In the genomic region with DNA sequence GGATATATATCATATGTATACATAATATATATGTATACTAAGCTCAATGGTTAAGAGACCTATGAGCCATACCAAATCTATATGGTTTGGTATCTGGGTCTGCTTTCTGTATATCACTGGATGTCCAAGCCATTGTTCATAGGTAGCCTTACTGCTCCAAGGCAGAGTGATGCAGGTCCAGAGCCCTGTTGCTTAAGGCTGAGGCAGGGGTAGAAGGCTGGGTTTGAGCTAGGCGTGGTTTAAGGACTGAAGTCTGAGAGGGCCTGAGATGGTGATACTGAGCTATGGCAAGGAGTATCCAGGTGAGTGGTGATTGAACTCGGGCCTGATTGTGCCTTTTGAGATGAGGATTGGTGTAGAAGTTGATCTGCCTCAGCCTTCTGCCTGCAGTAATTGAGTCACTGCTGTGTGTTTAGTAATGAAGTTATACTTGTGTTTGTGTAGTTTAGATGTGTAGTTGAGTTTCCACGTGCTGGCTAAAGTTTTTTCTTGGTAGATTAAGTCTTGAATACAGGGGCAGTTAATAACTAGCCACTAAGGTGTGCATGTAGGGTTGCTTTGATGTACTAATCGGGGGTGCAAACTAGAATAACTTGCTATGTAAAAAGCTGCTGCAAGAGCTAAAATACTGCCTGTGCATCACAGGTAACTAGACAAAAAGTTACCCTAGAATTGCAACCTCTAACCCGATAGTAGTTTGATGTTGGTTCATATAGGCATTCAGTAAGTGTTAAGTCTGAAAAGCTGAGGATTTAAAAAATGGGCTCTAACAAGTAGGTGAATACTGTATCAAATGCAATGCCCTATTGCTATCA, we compare ENCODE assay signal across 8 mouse cellular contexts. TPM values are rescaled to one million over a fixed set of nuclear protein-coding genes. Genes with fewer than 3 reads are reported as not detected.
DNase-seq lines count a peak whose midpoint lies in the region; ATAC-seq and TF ChIP-seq lines count a peak whose summit lies in the region.

No protein-coding gene starts in this region.

- H3K4me1 ChIP-seq in kidney, postnatal 0 days (replicated peaks; ENCODE audit: insufficient read depth, low read length), result peaks cover 30% of the 10 kb centered on the region
- H3K4me1 ChIP-seq in hindbrain, embryonic 16.5 days (ENCODE audit: control insufficient read depth, insufficient read depth, low read depth, low read length), result peaks cover 24% of the 10 kb centered on the region

- H3K9me3 ChIP-seq in kidney, postnatal 0 days (replicated peaks; ENCODE audit: low read length), result no peaks in the 10 kb centered on the region
- H3K9me3 ChIP-seq in hindbrain, embryonic 16.5 days (ENCODE audit: control insufficient read depth, low read length), result no peaks in the 10 kb centered on the region

- H3K79me2 ChIP-seq in myocyte (ENCODE audit: control insufficient read depth, insufficient read depth), result peaks cover 72% of the 10 kb centered on the region

- TF ChIP-seq CTCF in kidney, postnatal 0 days (IDR thresholded peaks at IDR 0.05; ENCODE audit: low read depth), result no peak

- ATAC-seq in kidney, postnatal 0 days (replicated peaks; ENCODE audit: low FRiP score, low read depth), result no peak
- ATAC-seq in hindbrain, embryonic 16.5 days, result no peak
- ATAC-seq in activated CD4-positive, CD25-positive, alpha-beta regulatory T cell, adult 4 months, result no peak

- TF ChIP-seq POLR2A in myocyte (IDR thresholded peaks at IDR 0.05; ENCODE audit: insufficient read length, low read depth), result no peak

- no peak overlapping the region for H3ac ChIP-seq in myocyte (ENCODE audit: control insufficient read depth, insufficient read length)

- no peak overlapping the region for H3K27ac ChIP-seq in kidney, postnatal 0 days
- no peak overlapping the region for H3K27ac ChIP-seq in hindbrain, embryonic 16.5 days (ENCODE audit: low read depth, low read length)

- no peaks in the 10 kb centered on the region for H3K27me3 ChIP-seq in kidney, postnatal 0 days (ENCODE audit: insufficient read depth, low read length)
- no peaks in the 10 kb centered on the region for H3K27me3 ChIP-seq in hindbrain, embryonic 16.5 days (replicated peaks; ENCODE audit: control insufficient read depth, insufficient read depth, low read length)
- no peaks in the 10 kb centered on the region for H3K27me3 ChIP-seq in myocyte (ENCODE audit: control insufficient read depth, insufficient read depth, insufficient read length)

- no peak overlapping the region for H3K4me3 ChIP-seq in kidney, postnatal 0 days (replicated peaks; ENCODE audit: low read depth, low read length)
- H3K4me3 ChIP-seq in hindbrain, embryonic 16.5 days (ENCODE audit: low read length), result peak overlapping the region; percentile 88; the same call in 1 of the 2 replicates
- H3K4me3 ChIP-seq in myocyte, result peak overlapping the region; percentile 51

- no peak for DNase-seq in kidney, postnatal 0 days (ENCODE audit: low spot score)
- DNase-seq in kidney, adult 18-20 months, result no peak
- DNase-seq in embryo, embryonic 10.5 days (ENCODE audit: low spot score), result peak; percentile 26
- no peak for DNase-seq in adrenal gland, postnatal 36 days
- no peak for DNase-seq in spleen, adult 18-20 months

- H3K36me3 ChIP-seq in kidney, postnatal 0 days (ENCODE audit: insufficient read depth, low read length), result peaks cover 27% of the 10 kb centered on the region
- H3K36me3 ChIP-seq in hindbrain, embryonic 16.5 days (ENCODE audit: control insufficient read depth, insufficient read depth, low read length), result peaks cover 17% of the 10 kb centered on the region
- peaks cover 37% of the 10 kb centered on the region for H3K36me3 ChIP-seq in myocyte (ENCODE audit: control insufficient read depth, insufficient read depth)

- no peak overlapping the region for H3K9ac ChIP-seq in kidney, postnatal 0 days (ENCODE audit: low read depth, low read length)
- H3K9ac ChIP-seq in hindbrain, embryonic 16.5 days (ENCODE audit: low read depth, low read length), result no peak overlapping the region

- peak overlapping the region; percentile 84; the same call in 1 of the 2 replicates for H3K4me2 ChIP-seq in kidney, postnatal 0 days (ENCODE audit: low read length)
- peak overlapping the region; percentile 77 for H3K4me2 ChIP-seq in hindbrain, embryonic 16.5 days (ENCODE audit: low read length)
- peak overlapping the region; percentile 91 for H3K4me2 ChIP-seq in myocyte (ENCODE audit: low read depth)

- 41% methylated on average over 5 of the region's 5 CpGs for WGBS in kidney, postnatal 0 days
- WGBS in hindbrain, embryonic 16.5 days, result 45% methylated on average over 5 of the region's 5 CpGs

TF ChIP-seq in myocyte, 11 proteins besides CTCF, POLR2A, EP300 and RAD21:
- TF ChIP-seq SRF (IDR thresholded peaks at IDR 0.05; ENCODE audit: control insufficient read depth, insufficient read length, low read depth) (no peak), POLR2AphosphoS2 (IDR thresholded peaks at IDR 0.05; ENCODE audit: insufficient read length, low read depth) (peak; percentile 49), TCF12 (IDR thresholded peaks at IDR 0.05; ENCODE audit: insufficient read depth, poor library complexity, severe bottlenecking) (no peak), USF1 (IDR thresholded peaks at IDR 0.05; ENCODE audit: low read depth) (no peak)

RNA-seq across cellular contexts. Expression of a gene that starts 1.1 kb away (rescaled TPM):
- 20.7 and 24.5 TPM in 2 replicates for polyA plus RNA-seq in kidney, postnatal 0 days (2015; fragmentation: Nextera tagmentation; extraction: Ambion mirVana)
- polyA plus RNA-seq in hindbrain, embryonic 16.5 days (2015; fragmentation: Nextera tagmentation; extraction: Ambion mirVana), result 32.2 and 39.3 TPM in 2 replicates
- polyA plus RNA-seq in myocyte (2012; fragmentation: generic; extraction: Trizol), result 49.4 TPM
- 10 to 100 TPM; 53.9 to 69.5 TPM for total RNA-seq in adrenal gland, postnatal 36 days (2021)
- polyA plus RNA-seq in activated CD4-positive, CD25-positive, alpha-beta regulatory T cell, adult 4 months (2017; shearing (Covaris generic)), result 10 to 100 TPM; 22.2 to 30.6 TPM

RNA-seq across cellular contexts. Expression of a gene that starts 4.7 kb away (rescaled TPM):
- polyA plus RNA-seq in kidney, postnatal 0 days (2015; fragmentation: Nextera tagmentation; extraction: Ambion mirVana), result 1,459 and 1,525 TPM in 2 replicates
- 814 and 834 TPM in 2 replicates for polyA plus RNA-seq in hindbrain, embryonic 16.5 days (2015; fragmentation: Nextera tagmentation; extraction: Ambion mirVana)
- polyA plus RNA-seq in myocyte (2012; fragmentation: generic; extraction: Trizol), result 3,361 TPM
- total RNA-seq in adrenal gland, postnatal 36 days (2021), result 100 to 1,000 TPM; 829 to 906 TPM
- 1,000 to 10,000 TPM; 4,414 to 4,537 TPM for polyA plus RNA-seq in activated CD4-positive, CD25-positive, alpha-beta regulatory T cell, adult 4 months (2017; shearing (Covaris generic))

RNA-seq across cellular contexts. Expression of a gene that starts 57.5 kb away (rescaled TPM):
- 48.3 and 53.1 TPM in 2 replicates for polyA plus RNA-seq in kidney, postnatal 0 days (2015; fragmentation: Nextera tagmentation; extraction: Ambion mirVana)
- 19.1 and 23.9 TPM in 2 replicates for polyA plus RNA-seq in hindbrain, embryonic 16.5 days (2015; fragmentation: Nextera tagmentation; extraction: Ambion mirVana)
- polyA plus RNA-seq in myocyte (2012; fragmentation: generic; extraction: Trizol), result 120 TPM
- 10 to 100 TPM; 33.5 to 54.2 TPM for total RNA-seq in adrenal gland, postnatal 36 days (2021)
- 10 to 100 TPM; 14.5 to 21.0 TPM for polyA plus RNA-seq in activated CD4-positive, CD25-positive, alpha-beta regulatory T cell, adult 4 months (2017; shearing (Covaris generic))
